9 mouse cellular contexts compared by ENCODE assay signal in genomic region chr4:139386869-139387319, GRCm38 (mm10). TPM values are rescaled to one million over a fixed set of nuclear protein-coding genes. Genes with fewer than 3 reads are reported as not detected.
DNase-seq lines count a peak whose midpoint lies in the region; ATAC-seq and TF ChIP-seq lines count a peak whose summit lies in the region.
"Had no signal": no experiment of that assay in that cellular context is flagged by ENCODE, and none has a peak within 500 bp of the region (broad histone marks: within the 10 kb centered on the region; RNA-seq: fewer than 3 reads in every experiment).

No protein-coding gene starts in this region.

- no peak for TF ChIP-seq CTCF in liver, embryonic 14.5 days (IDR thresholded peaks at IDR 0.05; ENCODE audit: low read depth)
- TF ChIP-seq CTCF in hindbrain, postnatal 0 days (IDR thresholded peaks at IDR 0.05; ENCODE audit: low read depth), result no peak

- H3K9me3 ChIP-seq in liver, embryonic 14.5 days (ENCODE audit: control insufficient read depth, low read length), result no peaks in the 10 kb centered on the region
- H3K9me3 ChIP-seq in hindbrain, postnatal 0 days (ENCODE audit: low read length), result no peaks in the 10 kb centered on the region

- 73% methylated on average over 6 of the region's 6 CpGs for WGBS in liver, embryonic 14.5 days (ENCODE audit: insufficient replicate concordance)
- 63% methylated on average over 6 of the region's 6 CpGs for WGBS in hindbrain, postnatal 0 days

- no peaks in the 10 kb centered on the region for H3K27me3 ChIP-seq in liver, embryonic 14.5 days (ENCODE audit: control insufficient read depth, insufficient read depth, low read length)
- no peaks in the 10 kb centered on the region for H3K27me3 ChIP-seq in hindbrain, postnatal 0 days (ENCODE audit: insufficient read depth, low read length)

- H3K27ac ChIP-seq in liver, embryonic 14.5 days, result peak overlapping the region; percentile 8
- H3K27ac ChIP-seq in hindbrain, postnatal 0 days, result no peak overlapping the region

- no peak overlapping the region for H3K9ac ChIP-seq in liver, embryonic 14.5 days (replicated peaks)
- H3K9ac ChIP-seq in hindbrain, postnatal 0 days (replicated peaks; ENCODE audit: low read length), result no peak overlapping the region

- H3K4me3 ChIP-seq in liver, embryonic 14.5 days (ENCODE audit: insufficient read depth in 1 of 2, low read depth in 2 of 2, low read length in 2 of 2), result no peak overlapping the region
- no peak overlapping the region for H3K4me3 ChIP-seq in hindbrain, postnatal 0 days (ENCODE audit: low read length)

- peaks cover 18 to 23% of the 10 kb centered on the region in 2 experiments for H3K4me1 ChIP-seq in liver, embryonic 14.5 days (replicated peaks; ENCODE audit: control insufficient read depth in 2 of 2, insufficient read depth in 2 of 2, low read length in 1 of 2)
- H3K4me1 ChIP-seq in hindbrain, postnatal 0 days (ENCODE audit: insufficient read depth, low read length), result peaks cover 3% of the 10 kb centered on the region; the same call in 1 of the 2 replicates

- DNase-seq in adrenal gland, adult 2 months, result peak; percentile 46
- DNase-seq in adrenal gland, postnatal 4 days (ENCODE audit: low spot score in 2 of 2), result no peak
- peak; percentile 7 for DNase-seq in ovary, adult 18-20 months (ENCODE audit: low spot score)
- no peak for DNase-seq in ovary, postnatal 10 days (ENCODE audit: low spot score)
- DNase-seq in liver, embryonic 14.5 days (ENCODE audit: low read depth in 3 of 3, low spot score in 3 of 3), result peak in 1 of 3 experiments; percentile 17
- peak; percentile 13 for DNase-seq in urinary bladder, postnatal 25 days (ENCODE audit: low spot score)
- no peak for DNase-seq in hindbrain, postnatal 0 days (ENCODE audit: low spot score)
- no peak for DNase-seq in cerebellum, adult 9-11 months
- DNase-seq: midbrain, embryonic 14.5 days had no signal

- H3K36me3 ChIP-seq in liver, embryonic 14.5 days (replicated peaks; ENCODE audit: control insufficient read depth, insufficient read depth, low read depth), result peaks cover 22% of the 10 kb centered on the region
- peaks cover 24% of the 10 kb centered on the region for H3K36me3 ChIP-seq in hindbrain, postnatal 0 days (ENCODE audit: insufficient read depth, low read length)

- H3K4me2 ChIP-seq in liver, embryonic 14.5 days (ENCODE audit: low read depth), result peak overlapping the region; percentile 36
- no peak overlapping the region for H3K4me2 ChIP-seq in hindbrain, postnatal 0 days (ENCODE audit: low read depth, low read length)

- no peak for TF ChIP-seq EP300 in liver, embryonic 14.5 days (IDR thresholded peaks at IDR 0.05; ENCODE audit: low read depth)

- no peak for ATAC-seq in liver, embryonic 14.5 days (ENCODE audit: insufficient read depth)
- ATAC-seq in hindbrain, postnatal 0 days, result no peak

RNA-seq across cellular contexts. Expression of gene Ubr4, which starts 34.5 kb away (rescaled TPM):
- 100 to 1,000 TPM; 123 to 184 TPM for total RNA-seq in adrenal gland, adult 2 months (2021)
- polyA plus RNA-seq in adrenal gland, adult 2 months (2012; rRNA removed), result 174 and 180 TPM in 2 replicates
- 100 to 1,000 TPM; 114 to 124 TPM for total RNA-seq in adrenal gland, postnatal 4 days (2021)
- 55.5 and 58.9 TPM in 2 replicates for polyA plus RNA-seq in liver, embryonic 14.5 days (2012; rRNA removed)
- polyA plus RNA-seq in liver, embryonic 14.5 days (2014; fragmentation: Nextera tagmentation; extraction: Ambion mirVana), result 34.0 and 38.9 TPM in 2 replicates
- 180 and 184 TPM in 2 replicates for total RNA-seq in hindbrain, postnatal 0 days (2014; rRNA removed)
- 55.4 and 65.4 TPM in 2 replicates for polyA plus RNA-seq in hindbrain, postnatal 0 days (2015; fragmentation: Nextera tagmentation; extraction: Ambion mirVana)

RNA-seq across cellular contexts. Expression of gene Emc1, which starts 34.5 kb away (rescaled TPM):
- 10 to 100 TPM; 50.3 to 61.3 TPM for total RNA-seq in adrenal gland, adult 2 months (2021)
- polyA plus RNA-seq in adrenal gland, adult 2 months (2012; rRNA removed), result 42.1 and 53.3 TPM in 2 replicates
- total RNA-seq in adrenal gland, postnatal 4 days (2021), result 10 to 100 TPM; 53.9 to 58.1 TPM
- polyA plus RNA-seq in liver, embryonic 14.5 days (2012; rRNA removed), result 9.4 and 10.6 TPM in 2 replicates
- polyA plus RNA-seq in liver, embryonic 14.5 days (2014; fragmentation: Nextera tagmentation; extraction: Ambion mirVana), result 5.3 and 6.5 TPM in 2 replicates
- 66.6 and 71.0 TPM in 2 replicates for total RNA-seq in hindbrain, postnatal 0 days (2014; rRNA removed)
- polyA plus RNA-seq in hindbrain, postnatal 0 days (2015; fragmentation: Nextera tagmentation; extraction: Ambion mirVana), result 41.3 and 44.4 TPM in 2 replicates

RNA-seq across cellular contexts. Expression of gene Mrto4, which starts 34.5 kb away (rescaled TPM):
- 10 to 100 TPM; 54.1 to 70.6 TPM for total RNA-seq in adrenal gland, adult 2 months (2021)
- 13.8 and 18.3 TPM in 2 replicates for polyA plus RNA-seq in adrenal gland, adult 2 months (2012; rRNA removed)
- 10 to 100 TPM; 71.0 to 71.8 TPM for total RNA-seq in adrenal gland, postnatal 4 days (2021)
- polyA plus RNA-seq in liver, embryonic 14.5 days (2012; rRNA removed), result 37.3 and 57.9 TPM in 2 replicates
- 86.7 and 89.3 TPM in 2 replicates for polyA plus RNA-seq in liver, embryonic 14.5 days (2014; fragmentation: Nextera tagmentation; extraction: Ambion mirVana)
- total RNA-seq in hindbrain, postnatal 0 days (2014; rRNA removed), result 23.7 and 29.7 TPM in 2 replicates
- 75.9 and 77.3 TPM in 2 replicates for polyA plus RNA-seq in hindbrain, postnatal 0 days (2015; fragmentation: Nextera tagmentation; extraction: Ambion mirVana)

Comparison
In these comparisons a context has a peak if more than half of its experiments do, and no peak if none do; other contexts are left out.
1. DNase-seq: peak in adrenal gland, adult 2 months (single experiment), ovary, adult 18-20 months (single experiment) and urinary bladder, postnatal 25 days (single experiment); none in adrenal gland, postnatal 4 days (0 of 2), ovary, postnatal 10 days (single experiment), hindbrain, postnatal 0 days (single experiment) and cerebellum, adult 9-11 months (single experiment).